Mouse (Mus musculus) inflammation-experienced regulatory T-cells, adult 6 months (primary cell): ENCODE results near the gene Mtrf1. TPM values are rescaled to one million over a fixed set of nuclear protein-coding genes. Genes with fewer than 3 reads are reported as not detected.

Experiments
- ATAC-seq: one replicate; pipeline ENCODE4 v1.8.0; 2017
- polyA plus RNA-seq, 3 experiments: library from polyadenylated mRNA; unstranded; fragments of 100-300 nt; shearing (Covaris generic); gene quantifications; one replicate each; pipeline ENCODE4 v1.2.1; 2017

Gene Mtrf1
- polyA plus RNA-seq, result 1 to 10 TPM; 6.1 to 7.3 (median 7.1) TPM

- peak; percentile 77 for ATAC-seq
These were observed at the start of gene Mtrf1 for GRCm38 (mm10) chr14:79397321-79398122. TSS of gene Mtrf1 (plus strand) at chr14:79397772.

GRCm38 (mm10) chr14:79358055-79358454 is 39.5 kb upstream of the Mtrf1 start:
- no peak for ATAC-seq

GRCm38 (mm10) chr14:79377041-79377440 is 20.5 kb upstream of the Mtrf1 start:
- ATAC-seq, result no peak

GRCm38 (mm10) chr14:79383120-79383519 is 14.5 kb upstream of the Mtrf1 start:
- no peak for ATAC-seq

- ATAC-seq, result no peak
These were observed 9.3 kb upstream of the Mtrf1 start for GRCm38 (mm10) chr14:79388304-79388703.

- ATAC-seq, result no peak
These were observed 7.9 kb upstream of the Mtrf1 start for GRCm38 (mm10) chr14:79389438-79390264.

- peak; percentile 72 for ATAC-seq
These were observed 7.2 kb upstream of the Mtrf1 start, which contains the start of gene Naa16 for GRCm38 (mm10) chr14:79390265-79390926. TSS of gene Naa16 (minus strand) at chr14:79390778.

- peak; percentile 57 for ATAC-seq
These were observed 4.3 kb upstream of the Mtrf1 start for GRCm38 (mm10) chr14:79393289-79393688.

- ATAC-seq, result peak; percentile 44
These were observed 3.0 kb upstream of the Mtrf1 start for GRCm38 (mm10) chr14:79394564-79394963.

- no peak for ATAC-seq
These were observed 10.1 kb downstream of the Mtrf1 start for GRCm38 (mm10) chr14:79407641-79408040.

- no peak for ATAC-seq
These were observed 11.8 kb downstream of the Mtrf1 start for GRCm38 (mm10) chr14:79409278-79409830.

- no peak for ATAC-seq
These were observed 13.1 kb downstream of the Mtrf1 start for GRCm38 (mm10) chr14:79410662-79411061.

GRCm38 (mm10) chr14:79413121-79413520 is 15.5 kb downstream of the Mtrf1 start:
- ATAC-seq, result no peak

GRCm38 (mm10) chr14:79420083-79420685 is 22.6 kb downstream of the Mtrf1 start:
- ATAC-seq, result no peak

- peak; percentile 99 for ATAC-seq
These were observed 28.6 kb downstream of the Mtrf1 start, which contains the start of gene Kbtbd7 for GRCm38 (mm10) chr14:79425979-79426729. TSS of gene Kbtbd7 (plus strand) at chr14:79426511.

GRCm38 (mm10) chr14:79426730-79427365 is 29.3 kb downstream of the Mtrf1 start:
- ATAC-seq, result peak; percentile 9

GRCm38 (mm10) chr14:79434068-79434467 is 36.5 kb downstream of the Mtrf1 start:
- ATAC-seq, result no peak

- no peak for ATAC-seq
These were observed 43.1 kb downstream of the Mtrf1 start for GRCm38 (mm10) chr14:79440655-79441054.

- ATAC-seq, result no peak
These were observed 43.9 kb downstream of the Mtrf1 start for GRCm38 (mm10) chr14:79441441-79441840.

GRCm38 (mm10) chr14:79444601-79445000 is 47.0 kb downstream of the Mtrf1 start:
- ATAC-seq, result no peak
